Mouse (Mus musculus): ENCODE measurements at regions not wholly inside any gene's neighbourhood (a gene's known extent, or its start where the extent isn't known, plus 50 kb on each side); places are given as distances from the start of the nearest gene placed in this dataset.

DNA sequence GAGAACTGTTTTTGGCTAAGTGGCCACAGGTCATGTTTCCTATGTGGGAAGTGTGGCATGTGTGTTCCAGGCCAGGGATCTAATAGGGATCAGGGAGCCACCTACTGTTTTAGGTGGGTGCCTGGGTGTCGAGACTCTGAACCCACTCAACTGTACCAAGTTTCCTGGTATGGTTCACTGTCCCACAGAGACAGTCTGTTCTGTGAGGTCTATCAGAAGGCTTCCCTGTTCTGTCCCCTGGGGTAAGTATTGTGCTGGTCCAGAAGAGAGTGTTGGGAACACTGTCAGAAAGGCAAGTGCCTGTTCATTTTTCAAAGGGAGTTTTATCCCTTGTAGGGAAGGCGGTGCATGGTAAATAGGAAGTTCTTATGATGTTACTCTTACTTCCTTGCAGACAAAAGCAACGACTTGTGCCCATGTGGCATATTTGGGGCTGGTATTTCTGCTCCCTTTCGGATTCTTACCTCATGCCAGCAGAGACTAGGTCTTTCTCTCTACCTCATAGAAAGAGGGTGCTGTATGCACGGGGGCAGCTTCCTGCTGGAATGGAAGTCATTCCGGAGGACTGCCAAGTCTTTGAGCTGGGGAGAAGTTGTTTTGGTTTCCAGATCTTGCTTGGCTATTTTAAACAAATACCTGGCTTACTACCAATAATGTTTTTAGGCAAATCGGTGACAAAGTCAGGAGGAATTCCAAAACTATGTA, 377.7 kb upstream of the Mmadhc start:
- Histone ChIP-seq H3K4me3 (ENCODE audit: insufficient read depth, low read depth, low read length) (no peak overlapping the region), H3K27ac (ENCODE audit: insufficient read depth, low read depth, low read length) (no peak overlapping the region), H3K4me1 (ENCODE audit: control insufficient read depth, insufficient read depth, low read length) (no peaks in the 10 kb centered on the region)
- 83% methylated on average over 7 of the region's 7 CpGs for WGBS
- TF ChIP-seq POLR2A (IDR thresholded peaks at IDR 0.05; ENCODE audit: insufficient read depth, low read depth, low read length) = no peak
- no peak for TF ChIP-seq CTCF (IDR thresholded peaks at IDR 0.05; ENCODE audit: insufficient read depth, low read depth, low read length)

DNA sequence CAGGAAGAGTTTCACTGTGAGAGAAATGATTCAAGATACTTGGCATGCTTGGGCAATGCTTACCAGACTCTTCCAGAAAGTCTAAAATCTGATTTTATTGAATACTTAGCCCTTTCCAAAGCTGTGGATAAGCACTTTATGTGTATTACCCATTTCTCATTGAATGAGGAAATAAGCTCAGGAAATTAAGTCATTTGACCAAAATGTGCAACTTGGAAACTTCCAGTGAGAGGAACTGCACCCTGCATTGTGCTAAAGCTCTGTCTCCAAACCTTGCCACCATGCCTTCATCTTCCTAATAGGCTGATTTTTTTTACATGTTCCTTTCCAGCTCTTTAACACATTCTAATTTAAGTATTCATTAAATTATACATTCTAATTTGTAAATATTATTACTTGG, 372.7 kb upstream of the Mmadhc start:
- no peaks in the 10 kb centered on the region for H3K4me1 ChIP-seq (ENCODE audit: control insufficient read depth, insufficient read depth, low read length)
- no peak for TF ChIP-seq CTCF (IDR thresholded peaks at IDR 0.05; ENCODE audit: insufficient read depth, low read depth, low read length)
- no peak for TF ChIP-seq POLR2A (IDR thresholded peaks at IDR 0.05; ENCODE audit: insufficient read depth, low read depth, low read length)

DNA sequence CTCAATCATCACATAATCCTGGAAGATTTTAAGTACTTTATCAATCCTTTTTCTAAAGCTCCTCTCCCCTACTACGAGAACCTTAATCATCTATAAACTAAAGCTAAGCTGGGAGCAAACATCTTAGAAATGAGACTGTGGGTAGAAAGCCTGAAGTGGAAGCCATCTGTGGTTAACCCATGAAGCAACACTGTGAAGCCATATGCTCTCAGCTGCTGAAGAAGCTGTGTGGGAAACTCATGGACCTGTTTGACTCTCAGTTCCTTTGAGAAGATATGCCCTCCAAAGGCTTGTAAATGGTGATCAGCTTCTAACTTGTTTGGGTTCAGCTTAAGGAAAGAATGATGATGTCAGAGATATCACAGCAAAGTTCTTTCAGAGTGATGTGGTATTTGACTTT, 372.2 kb upstream of the Mmadhc start:
- no peak overlapping the region for H3K27ac ChIP-seq (ENCODE audit: insufficient read depth, low read depth, low read length)
- 93% methylated on average over 1 of the region's 1 CpGs for WGBS
- H3K4me1 ChIP-seq (ENCODE audit: control insufficient read depth, insufficient read depth, low read length) = no peaks in the 10 kb centered on the region
- no peak overlapping the region for H3K4me3 ChIP-seq (ENCODE audit: insufficient read depth, low read depth, low read length)
- no peak for TF ChIP-seq POLR2A (IDR thresholded peaks at IDR 0.05; ENCODE audit: insufficient read depth, low read depth, low read length)

More for the DNA sequence above, 372.7 kb upstream of the Mmadhc start:
- no peak overlapping the region for H3K4me3 ChIP-seq (ENCODE audit: insufficient read depth, low read depth, low read length)
- H3K27ac ChIP-seq (ENCODE audit: insufficient read depth, low read depth, low read length) = no peak overlapping the region

DNA sequence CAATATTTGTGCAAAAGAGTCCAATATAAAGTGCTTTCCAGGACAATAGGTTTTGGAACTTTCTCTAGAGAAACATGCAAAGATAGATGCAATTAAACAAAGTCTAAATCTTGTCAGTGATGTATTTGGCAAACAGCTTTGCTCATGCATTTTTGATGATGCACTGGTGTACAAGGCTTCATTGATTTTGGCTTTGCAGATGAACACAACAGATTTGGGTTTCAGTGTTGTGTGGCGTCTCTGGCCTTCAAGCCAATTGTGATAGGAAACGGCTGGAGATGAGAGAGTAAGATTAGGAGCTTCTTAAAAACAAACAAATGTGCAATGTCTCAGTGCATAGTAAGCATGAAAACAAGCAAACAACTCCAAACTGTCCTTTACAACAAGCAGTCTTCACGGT, 370.6 kb upstream of the Mmadhc start:
- H3K4me1 ChIP-seq (ENCODE audit: control insufficient read depth, insufficient read depth, low read length) = no peaks in the 10 kb centered on the region
- TF ChIP-seq POLR2A (IDR thresholded peaks at IDR 0.05; ENCODE audit: insufficient read depth, low read depth, low read length) (no peak), CTCF (IDR thresholded peaks at IDR 0.05; ENCODE audit: insufficient read depth, low read depth, low read length) (no peak)
- no peak overlapping the region for H3K4me3 ChIP-seq (ENCODE audit: insufficient read depth, low read depth, low read length)
- WGBS = 53% methylated on average over 3 of the region's 3 CpGs
- H3K27ac ChIP-seq (ENCODE audit: insufficient read depth, low read depth, low read length) = no peak overlapping the region

DNA sequence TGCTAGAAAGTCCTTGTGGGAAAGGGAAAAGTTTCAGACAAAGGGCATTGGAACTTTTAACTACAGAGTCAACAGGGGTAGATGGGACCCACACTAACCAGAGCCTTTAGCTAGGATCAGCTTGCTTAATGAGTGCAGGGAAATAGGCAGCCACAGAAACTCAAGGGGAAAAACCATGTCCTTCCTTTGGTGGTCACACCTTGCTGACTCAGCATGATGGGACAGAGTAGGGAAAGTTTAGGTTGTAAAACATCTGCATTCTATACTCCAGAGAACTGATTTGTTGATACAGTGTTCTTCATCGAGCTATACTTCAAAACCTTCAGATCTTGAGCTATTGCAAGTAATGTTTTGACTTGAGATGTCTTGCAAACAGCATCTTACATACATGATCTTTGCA, 365.9 kb upstream of the Mmadhc start:
- Histone ChIP-seq H3K4me3 (ENCODE audit: insufficient read depth, low read depth, low read length) (no peak overlapping the region), H3K4me1 (ENCODE audit: control insufficient read depth, insufficient read depth, low read length) (no peaks in the 10 kb centered on the region), H3K27ac (ENCODE audit: insufficient read depth, low read depth, low read length) (no peak overlapping the region)
- TF ChIP-seq POLR2A (IDR thresholded peaks at IDR 0.05; ENCODE audit: insufficient read depth, low read depth, low read length) = no peak
- TF ChIP-seq CTCF (IDR thresholded peaks at IDR 0.05; ENCODE audit: insufficient read depth, low read depth, low read length) = no peak
- 90% methylated on average over 1 of the region's 1 CpGs for WGBS

DNA sequence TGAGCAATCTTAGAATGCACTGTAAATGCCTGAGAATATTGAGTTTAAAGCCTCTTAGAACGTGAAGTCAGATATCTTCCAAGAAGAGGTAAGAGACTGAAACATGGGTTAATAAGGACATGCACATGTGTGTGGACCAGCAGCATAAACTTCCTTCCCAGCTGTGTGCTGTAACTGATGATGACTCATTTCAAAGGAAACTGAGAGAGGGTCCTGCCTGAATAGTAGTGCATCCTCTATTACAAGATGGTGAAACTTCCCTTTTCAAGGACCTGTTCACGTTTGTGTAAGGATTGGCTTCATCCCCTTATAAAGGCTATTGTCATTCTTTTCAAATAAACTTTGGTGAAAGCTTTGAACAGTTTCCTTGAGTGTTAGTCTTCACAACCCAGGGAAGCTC, 363.4 kb upstream of the Mmadhc start:
- TF ChIP-seq POLR2A (IDR thresholded peaks at IDR 0.05; ENCODE audit: insufficient read depth, low read depth, low read length) (no peak), CTCF (IDR thresholded peaks at IDR 0.05; ENCODE audit: insufficient read depth, low read depth, low read length) (no peak)
- Histone ChIP-seq H3K4me1 (ENCODE audit: control insufficient read depth, insufficient read depth, low read length) (no peaks in the 10 kb centered on the region), H3K27ac (ENCODE audit: insufficient read depth, low read depth, low read length) (no peak overlapping the region), H3K4me3 (ENCODE audit: insufficient read depth, low read depth, low read length) (no peak overlapping the region)
- 77% methylated on average over 2 of the region's 2 CpGs for WGBS

DNA sequence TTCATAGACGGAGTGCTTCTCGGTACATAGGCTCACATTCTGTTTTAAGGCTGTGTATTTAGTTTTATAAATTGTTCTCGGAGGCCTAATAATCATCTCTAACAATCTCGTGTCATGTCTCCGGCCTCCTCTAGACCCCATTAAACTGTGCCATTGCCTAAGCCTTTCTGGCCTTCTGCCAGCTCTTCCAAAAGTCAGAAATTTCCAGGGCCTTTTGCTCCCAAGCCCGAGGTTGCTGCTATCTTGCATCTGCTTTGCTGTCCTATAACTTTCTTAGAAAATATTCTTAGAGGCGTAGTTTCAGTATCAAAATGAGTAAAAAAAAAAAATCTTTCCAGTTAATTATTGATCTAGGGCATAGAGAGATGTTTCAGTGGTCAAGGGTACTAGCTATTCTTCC, 361.2 kb upstream of the Mmadhc start:
- 87% methylated on average over 7 of the region's 7 CpGs for WGBS
- no peak overlapping the region for H3K27ac ChIP-seq (ENCODE audit: insufficient read depth, low read depth, low read length)
- H3K4me1 ChIP-seq (ENCODE audit: control insufficient read depth, insufficient read depth, low read length) = no peaks in the 10 kb centered on the region; the same call in 1 of the 2 replicates
- no peak overlapping the region for H3K4me3 ChIP-seq (ENCODE audit: insufficient read depth, low read depth, low read length)
- no peak for TF ChIP-seq CTCF (IDR thresholded peaks at IDR 0.05; ENCODE audit: insufficient read depth, low read depth, low read length)
- no peak for TF ChIP-seq POLR2A (IDR thresholded peaks at IDR 0.05; ENCODE audit: insufficient read depth, low read depth, low read length)

DNA sequence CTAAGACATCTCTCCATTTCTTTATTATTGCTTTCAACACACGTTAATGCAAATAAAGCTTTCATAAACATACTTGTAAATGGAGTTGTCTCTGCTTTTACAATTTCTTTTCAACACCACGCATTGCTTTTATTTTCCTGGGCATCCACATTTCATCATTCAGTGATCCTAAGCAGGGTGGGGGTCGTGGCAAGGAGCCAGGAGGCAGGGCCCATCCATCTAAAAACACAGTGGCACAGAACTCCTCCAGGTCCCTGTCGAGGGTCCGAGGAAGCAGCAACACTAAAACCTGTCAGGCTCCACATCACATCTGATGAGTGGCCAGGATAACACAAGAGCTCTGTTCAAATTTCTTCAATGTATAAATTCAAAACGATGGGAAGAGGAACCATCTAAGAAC, 359.8 kb upstream of the Mmadhc start:
- no peak overlapping the region for H3K27ac ChIP-seq (ENCODE audit: insufficient read depth, low read depth, low read length)
- no peaks in the 10 kb centered on the region; the same call in 1 of the 2 replicates for H3K4me1 ChIP-seq (ENCODE audit: control insufficient read depth, insufficient read depth, low read length)
- H3K4me3 ChIP-seq (ENCODE audit: insufficient read depth, low read depth, low read length) = no peak overlapping the region
- TF ChIP-seq CTCF (IDR thresholded peaks at IDR 0.05; ENCODE audit: insufficient read depth, low read depth, low read length) = no peak
- no peak for TF ChIP-seq POLR2A (IDR thresholded peaks at IDR 0.05; ENCODE audit: insufficient read depth, low read depth, low read length)
- 78% methylated on average over 6 of the region's 6 CpGs for WGBS

DNA sequence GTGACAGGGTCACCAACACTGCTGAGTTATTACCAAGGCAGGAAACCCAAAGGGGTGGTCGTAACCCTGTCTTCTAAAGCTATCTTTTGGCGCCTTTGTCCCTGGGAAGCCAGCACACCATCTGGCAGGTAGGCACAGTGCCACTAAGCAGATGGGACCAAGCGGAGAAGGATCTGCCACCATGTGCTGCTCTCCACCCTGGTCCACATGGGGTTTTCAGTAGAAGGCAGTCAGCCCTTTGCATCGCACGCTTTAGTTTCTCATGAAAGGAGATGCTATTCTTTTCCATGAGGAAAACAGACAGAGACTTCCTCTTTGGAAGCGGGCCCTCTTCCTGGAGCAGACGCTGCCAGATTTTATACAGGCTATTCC, 358.3 kb upstream of the Mmadhc start:
- H3K4me1 ChIP-seq (ENCODE audit: control insufficient read depth, insufficient read depth, low read length) = no peaks in the 10 kb centered on the region; the same call in 1 of the 2 replicates
- TF ChIP-seq CTCF (IDR thresholded peaks at IDR 0.05; ENCODE audit: insufficient read depth, low read depth, low read length) (no peak), POLR2A (IDR thresholded peaks at IDR 0.05; ENCODE audit: insufficient read depth, low read depth, low read length) (no peak)
- no peak overlapping the region for H3K4me3 ChIP-seq (ENCODE audit: insufficient read depth, low read depth, low read length)
- WGBS = 82% methylated on average over 7 of the region's 7 CpGs
- H3K27ac ChIP-seq (ENCODE audit: insufficient read depth, low read depth, low read length) = no peak overlapping the region
